Mouse (Mus musculus): Measurements from ENCODE around the gene Dhps. TPM values are rescaled to one million over a fixed set of nuclear protein-coding genes. Genes with fewer than 3 reads are reported as not detected.
"Not testable (repeated sequence)": the region's sequence is repeated elsewhere in the genome, so short reads cannot be mapped to it uniquely, and the experiment has no call there.

The Dhps gene
- total RNA-seq, 1 experiment from 2014 or later: 50.0 TPM

- ATAC-seq (replicated peaks; ENCODE audit: insufficient number of reproducible peaks, low FRiP score, low TSS enrichment, poor library complexity, severe bottlenecking): no peak
Observed at GRCm38 (mm10) chr8:85086238-85086637, 14.7 kb downstream of the Dhps start.

GRCm38 (mm10) chr8:85088771-85089170, 17.2 kb downstream of the Dhps start:
- no peak for ATAC-seq (replicated peaks; ENCODE audit: insufficient number of reproducible peaks, low FRiP score, low TSS enrichment, poor library complexity, severe bottlenecking)

GRCm38 (mm10) chr8:85090856-85091255, 19.3 kb downstream of the Dhps start:
- no peak for ATAC-seq (replicated peaks; ENCODE audit: insufficient number of reproducible peaks, low FRiP score, low TSS enrichment, poor library complexity, severe bottlenecking)

- no peak for ATAC-seq (replicated peaks; ENCODE audit: insufficient number of reproducible peaks, low FRiP score, low TSS enrichment, poor library complexity, severe bottlenecking)
Observed at GRCm38 (mm10) chr8:85091526-85092090, 20.1 kb downstream of the Dhps start.

- ATAC-seq (replicated peaks; ENCODE audit: insufficient number of reproducible peaks, low FRiP score, low TSS enrichment, poor library complexity, severe bottlenecking): no peak
Observed at GRCm38 (mm10) chr8:85095051-85095450, 23.5 kb downstream of the Dhps start.

- ATAC-seq (replicated peaks; ENCODE audit: insufficient number of reproducible peaks, low FRiP score, low TSS enrichment, poor library complexity, severe bottlenecking): no peak
Observed at GRCm38 (mm10) chr8:85095566-85095965, 24.0 kb downstream of the Dhps start.

- ATAC-seq (replicated peaks; ENCODE audit: insufficient number of reproducible peaks, low FRiP score, low TSS enrichment, poor library complexity, severe bottlenecking): no peak
Observed at GRCm38 (mm10) chr8:85096196-85096595, 24.6 kb downstream of the Dhps start.

- ATAC-seq (replicated peaks; ENCODE audit: insufficient number of reproducible peaks, low FRiP score, low TSS enrichment, poor library complexity, severe bottlenecking): no peak
Observed at GRCm38 (mm10) chr8:85096850-85097249, 25.3 kb downstream of the Dhps start.

GRCm38 (mm10) chr8:85100076-85100665, 28.6 kb downstream of the Dhps start:
- ATAC-seq (replicated peaks; ENCODE audit: insufficient number of reproducible peaks, low FRiP score, low TSS enrichment, poor library complexity, severe bottlenecking): no peak

- ATAC-seq (replicated peaks; ENCODE audit: insufficient number of reproducible peaks, low FRiP score, low TSS enrichment, poor library complexity, severe bottlenecking): no peak
Observed at GRCm38 (mm10) chr8:85113241-85113640, 41.7 kb downstream of the Dhps start.

- ATAC-seq (replicated peaks; ENCODE audit: insufficient number of reproducible peaks, low FRiP score, low TSS enrichment, poor library complexity, severe bottlenecking): no peak
Observed at GRCm38 (mm10) chr8:85115501-85115900, 43.9 kb downstream of the Dhps start.

GRCm38 (mm10) chr8:85116984-85117383, 45.4 kb downstream of the Dhps start:
- ATAC-seq (replicated peaks; ENCODE audit: insufficient number of reproducible peaks, low FRiP score, low TSS enrichment, poor library complexity, severe bottlenecking): no peak

- ATAC-seq (replicated peaks; ENCODE audit: insufficient number of reproducible peaks, low FRiP score, low TSS enrichment, poor library complexity, severe bottlenecking): no peak
Observed at GRCm38 (mm10) chr8:85119052-85119981, 47.8 kb downstream of the Dhps start.

GRCm38 (mm10) chr8:85120251-85120650, 48.7 kb downstream of the Dhps start:
- ATAC-seq (replicated peaks; ENCODE audit: insufficient number of reproducible peaks, low FRiP score, low TSS enrichment, poor library complexity, severe bottlenecking): not testable (repeated sequence)

GRCm38 (mm10) chr8:85122995-85123394, 51.4 kb downstream of the Dhps start, which contains the start of gene Zfp791:
Gene Zfp791, minus strand, starts transcription at chr8:85123095.
- ATAC-seq (replicated peaks; ENCODE audit: insufficient number of reproducible peaks, low FRiP score, low TSS enrichment, poor library complexity, severe bottlenecking): no peak

- ATAC-seq (replicated peaks; ENCODE audit: insufficient number of reproducible peaks, low FRiP score, low TSS enrichment, poor library complexity, severe bottlenecking): no peak
Observed at GRCm38 (mm10) chr8:85123691-85124090, 52.1 kb downstream of the Dhps start.
